Mouse (Mus musculus) CH12.LX (cell line): Measurements from ENCODE around the gene Sytl1. TPM values are rescaled to one million over a fixed set of nuclear protein-coding genes. Genes with fewer than 3 reads are reported as not detected.

Experiments used
- DNase-seq: peaks from one replicate; pipeline ENCODE4 v3.0.0-alpha.2; 2013; ENCODE audit errors: extremely low read depth
- H3K27ac ChIP-seq: 2 replicates; pipeline ENCODE4 v1.5.1; 2012; ENCODE audit warnings: low read depth, mild to moderate bottlenecking, control low read depth, moderate library complexity; ENCODE audit not compliant: insufficient read depth
- H3K27me3 ChIP-seq: replicated peaks from 2 replicates; pipeline ENCODE3; 2012; ENCODE audit warnings: inconsistent platforms
- H3K36me3 ChIP-seq, 2 experiments: replicated peaks in 1 of 2; 2 replicates each; pipeline versions ENCODE3 to v1.6.1; 2012; ENCODE audit warnings: inconsistent platforms in 1 of 2, low read length in 1 of 2, mild to moderate bottlenecking in 1 of 2, mixed read lengths in 1 of 2, moderate library complexity in 1 of 2; ENCODE audit not compliant: control insufficient read depth in 1 of 2, insufficient read depth in 1 of 2
- H3K4me1 ChIP-seq, 2 experiments: 2 replicates each; pipeline ENCODE4 v1.6.1; 2012; ENCODE audit warnings: inconsistent platforms in 1 of 2, moderate library complexity in 1 of 2; ENCODE audit not compliant: insufficient read depth in 2 of 2, control insufficient read depth in 1 of 2
- H3K4me2 ChIP-seq: 2 replicates; pipeline ENCODE4 v1.6.1; 2012; ENCODE audit warnings: low read depth, mild to moderate bottlenecking, control low read depth; ENCODE audit not compliant: poor library complexity, insufficient read depth, severe bottlenecking
- H3K4me3 ChIP-seq, 3 experiments: fragments of 150-350 bp in 1 of 3; sonication (generic) in 1 of 3; replicated peaks in 1 of 3; 2 replicates each; pipeline versions ENCODE3 to v1.5.1; 2011 to 2012; ENCODE audit warnings: low read depth in 2 of 3, low read length in 2 of 3, mild to moderate bottlenecking in 2 of 3, moderate library complexity in 2 of 3, control low read depth in 1 of 3, improper control_type of control experiment in 1 of 3, inconsistent platforms in 1 of 3, mixed read lengths in 1 of 3; ENCODE audit not compliant: poor library complexity in 1 of 3
- H3K79me2 ChIP-seq: replicated peaks from 2 replicates; pipeline ENCODE4 v1.6.1; 2012; ENCODE audit warnings: mild to moderate bottlenecking, moderate library complexity; ENCODE audit not compliant: control insufficient read depth, poor library complexity, insufficient read depth, severe bottlenecking; ENCODE audit errors: extremely low read depth
- H3K9ac ChIP-seq: 2 replicates; pipeline ENCODE4 v1.6.1; 2012; ENCODE audit warnings: low read depth, mild to moderate bottlenecking, control low read depth, moderate library complexity; ENCODE audit not compliant: insufficient read depth
- H3K9me3 ChIP-seq: replicated peaks from 2 replicates; pipeline ENCODE3; 2012; ENCODE audit warnings: low read length, inconsistent platforms, mixed read lengths
- CTCF ChIP-seq, 2 experiments: IDR thresholded peaks in 1 of 2; conservative IDR thresholded peaks in 1 of 2; 2 replicates each; pipeline ENCODE4 v1.5.1; 2011 to 2012; ENCODE audit warnings: low read depth in 2 of 2, low read length in 2 of 2, improper control_type of control experiment in 1 of 2, inconsistent platforms in 1 of 2, mild to moderate bottlenecking in 1 of 2, moderate library complexity in 1 of 2
- E2F4 ChIP-seq: IDR thresholded peaks from 2 replicates; pipeline ENCODE4 v1.6.1; 2011; ENCODE audit warnings: low read depth, low read length, improper control_type of control experiment; ENCODE audit not compliant: insufficient replicate concordance
- ELF1 ChIP-seq: IDR thresholded peaks from 2 replicates; pipeline ENCODE4 v1.6.1; 2014; ENCODE audit warnings: low read depth, mild to moderate bottlenecking, inconsistent platforms, low read length, improper control_type of control experiment
- ETS1 ChIP-seq: conservative IDR thresholded peaks from 2 replicates; pipeline ENCODE4 v1.6.1; 2012; ENCODE audit warnings: low read depth, mild to moderate bottlenecking, inconsistent platforms, low read length, improper control_type of control experiment, moderate library complexity
- IRF4 ChIP-seq: IDR thresholded peaks from 2 replicates; pipeline ENCODE4 v1.6.1; 2014; ENCODE audit warnings: low read depth, mild to moderate bottlenecking, inconsistent platforms, low read length, improper control_type of control experiment
- JUN ChIP-seq: IDR thresholded peaks from 2 replicates; pipeline ENCODE4 v1.6.1; 2011; ENCODE audit warnings: low read depth, mild to moderate bottlenecking, low read length, improper control_type of control experiment, moderate library complexity; ENCODE audit not compliant: insufficient read depth
- MAFK ChIP-seq: IDR thresholded peaks from 2 replicates; pipeline ENCODE4 v1.6.1; 2011; ENCODE audit warnings: low read length, improper control_type of control experiment; ENCODE audit not compliant: insufficient replicate concordance
- MEF2A ChIP-seq: IDR thresholded peaks from 2 replicates; pipeline ENCODE4 v1.6.1; 2014; ENCODE audit warnings: low read depth, mild to moderate bottlenecking, inconsistent platforms, low read length, improper control_type of control experiment, borderline replicate concordance
- MXI1 ChIP-seq: IDR thresholded peaks from 2 replicates; pipeline ENCODE4 v1.6.1; 2011; ENCODE audit warnings: mild to moderate bottlenecking, low read depth, low read length, improper control_type of control experiment
- NELFE ChIP-seq: IDR thresholded peaks from 2 replicates; pipeline ENCODE4 v1.6.1; 2011; ENCODE audit warnings: low read depth, low read length, improper control_type of control experiment
- RCOR1 ChIP-seq: conservative IDR thresholded peaks from 2 replicates; pipeline ENCODE4 v1.6.1; 2012; ENCODE audit warnings: low read depth, mild to moderate bottlenecking, inconsistent platforms, low read length, improper control_type of control experiment
- SIN3A ChIP-seq: IDR thresholded peaks from 2 replicates; pipeline ENCODE4 v1.6.1; 2012; ENCODE audit warnings: low read length, improper control_type of control experiment, inconsistent platforms
- SMC3 ChIP-seq: IDR thresholded peaks from 2 replicates; pipeline ENCODE4 v1.6.1; 2011; ENCODE audit warnings: low read depth, low read length, improper control_type of control experiment
- TBP ChIP-seq: conservative IDR thresholded peaks from 2 replicates; pipeline ENCODE4 v1.6.1; 2011; ENCODE audit warnings: low read depth, low read length, improper control_type of control experiment
- UBTF ChIP-seq: IDR thresholded peaks from 2 replicates; pipeline ENCODE4 v1.6.1; 2012; ENCODE audit warnings: low read depth, mild to moderate bottlenecking, inconsistent platforms, low read length, improper control_type of control experiment, moderate library complexity
- dilution Hi-C: fragments of 300-500 bp; cut with MboI; formaldehyde crosslinking; loops from 2 replicates; pipeline ENCODE4 v1.14.3; 2020; ENCODE audit warnings: low sequenced_read_pairs; ENCODE audit not compliant: extremely low pct_unique_long_range_greater_than_20kb, extremely low pct_ligation_motif_present
- in situ Hi-C: fragments of 300-500 bp; cut with MboI; formaldehyde crosslinking; loops from 3 replicates; pipeline ENCODE4 v1.14.3; 2019; ENCODE audit warnings: low sequenced_read_pairs, low pct_ligation_motif_present, low pct_unique_long_range_greater_than_20kb, mixed read lengths
- polyA plus RNA-seq: library from polyadenylated mRNA; unstranded; fragments of >175 nt; gene quantifications from 2 replicates; pipeline ENCODE4 v1.2.1, GENCODE M21; 2012; ENCODE audit warnings: low read depth; ENCODE audit not compliant: insufficient read length
- total RNA-seq, 2 experiments: library from RNA; depleted of rRNA; stranded (reverse); fragments of 300-350 nt in 1 of 2; fragments of >200 nt in 1 of 2; gene quantifications; 2 replicates each; pipeline ENCODE4 v1.2.3; 2012 to 2014

Gene Sytl1
- total and polyA plus RNA-seq, 3 experiments = 8.2 to 20.0 (median 12.1) TPM

GRCm38 (mm10) chr4:133221701-133222100 is 41.2 kb downstream of the Sytl1 start:
- Histone ChIP-seq H3K4me1 (peaks cover 4 to 14% of the 10 kb centered on the region in 2 experiments), H3K4me2 (no peak overlapping the region), H3K27me3 (peaks cover 65% of the 10 kb centered on the region), H3K9ac (no peak overlapping the region), H3K27ac (no peak overlapping the region), H3K9me3 (no peaks in the 10 kb centered on the region), H3K4me3 (no peak overlapping the region), H3K36me3 (no peaks in the 10 kb centered on the region), H3K79me2 (no peaks in the 10 kb centered on the region)
- dilution Hi-C loops = no loop called here
- TF ChIP-seq TBP (no peak), MAFK (no peak), IRF4 (no peak), JUN (no peak), SMC3 (no peak), MEF2A (no peak), E2F4 (no peak), ETS1 (no peak), CTCF (conservative IDR thresholded peaks at IDR 0.05 in 1 of 2, IDR thresholded peaks at IDR 0.05 in 1 of 2; ENCODE audit: low read depth in 2 of 2, low read length in 2 of 2) (no peak), UBTF (no peak), ELF1 (no peak)
- DNase-seq = no peak
- in situ Hi-C loops = no loop called here

DNA sequence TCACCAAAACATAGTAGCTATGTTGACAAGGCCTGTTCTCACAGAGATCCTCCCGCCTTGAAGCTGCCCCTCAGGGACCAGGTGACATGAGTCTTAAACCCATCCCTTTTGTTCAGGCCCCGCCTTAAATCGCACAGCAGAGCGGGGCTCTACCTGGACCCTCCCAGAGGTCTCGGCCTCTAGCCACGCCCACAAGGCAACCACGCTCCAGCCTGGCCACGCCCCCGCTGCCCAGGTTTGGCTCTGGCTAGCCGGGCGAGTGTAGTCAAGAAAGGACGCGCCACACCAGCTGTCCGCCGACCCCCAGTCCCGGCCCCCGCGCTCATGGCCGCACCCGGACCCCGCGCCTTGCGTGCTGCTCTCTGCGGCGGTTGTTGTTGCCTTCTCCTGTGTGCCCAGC is 42.3 kb downstream of the Sytl1 start:
- in situ Hi-C loops (no loop called here), dilution Hi-C loops (no loop called here)
- H3K4me2 ChIP-seq = no peak overlapping the region
- no peak for TF ChIP-seq RCOR1
- no peak for TF ChIP-seq NELFE
- peaks cover 4 to 14% of the 10 kb centered on the region in 2 experiments for H3K4me1 ChIP-seq
- no peaks in the 10 kb centered on the region for H3K9me3 ChIP-seq
- no peak overlapping the region for H3K4me3 ChIP-seq
- H3K27ac ChIP-seq = no peak overlapping the region
- no peaks in the 10 kb centered on the region for H3K79me2 ChIP-seq
- H3K27me3 ChIP-seq = peaks cover 56% of the 10 kb centered on the region
- H3K9ac ChIP-seq = no peak overlapping the region
- H3K36me3 ChIP-seq = no peaks in the 10 kb centered on the region
- DNase-seq = no peak

- no peaks in the 10 kb centered on the region for H3K9me3 ChIP-seq
- no peaks in the 10 kb centered on the region for H3K79me2 ChIP-seq
- no peak overlapping the region for H3K9ac ChIP-seq
- peaks cover 56% of the 10 kb centered on the region for H3K27me3 ChIP-seq
- dilution Hi-C loops (no loop called here), in situ Hi-C loops (no loop called here)
- TF ChIP-seq ETS1 (no peak), SIN3A (no peak), E2F4 (no peak), RCOR1 (no peak), MXI1 (no peak)
- H3K36me3 ChIP-seq = no peaks in the 10 kb centered on the region
- H3K4me1 ChIP-seq = peaks cover 4 to 14% of the 10 kb centered on the region in 2 experiments
- H3K4me2 ChIP-seq = no peak overlapping the region
- H3K27ac ChIP-seq = no peak overlapping the region
- no peak for DNase-seq
- H3K4me3 ChIP-seq = no peak overlapping the region
These were observed 44.2 kb downstream of the Sytl1 start for GRCm38 (mm10) chr4:133218745-133219144.
